Mouse (Mus musculus): Measurements from ENCODE around the gene Olfr575. TPM values are rescaled to one million over a fixed set of nuclear protein-coding genes. Genes with fewer than 3 reads are reported as not detected.

The Olfr575 gene
- polyA plus RNA-seq (2015; fragmentation: Nextera tagmentation; extraction: Ambion mirVana), result not detected in 2 replicates

DNA sequence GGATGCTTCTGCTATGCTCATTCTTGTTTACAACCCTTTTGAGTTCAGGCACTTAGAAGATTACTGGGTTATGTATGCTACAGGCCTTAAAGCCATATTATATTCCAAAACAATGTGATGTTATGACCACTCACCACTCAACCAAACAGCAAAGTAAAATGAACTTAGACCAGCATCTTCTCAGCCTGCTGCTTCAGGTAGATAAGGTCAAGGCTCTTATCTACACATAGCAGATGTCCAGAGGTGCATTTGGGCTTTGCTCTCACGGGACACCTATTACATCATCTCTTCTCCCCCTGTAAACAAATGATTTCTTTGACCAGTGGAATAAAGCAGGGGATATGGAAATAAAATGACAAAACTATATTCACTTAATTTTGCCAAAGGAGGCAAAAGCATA, at the start of gene Olfr575:
Gene Olfr575 (minus strand): TSS at position 183 of the 400 bp plus-strand sequence.
- Histone ChIP-seq H3K36me3 (ENCODE audit: control insufficient read depth, insufficient read depth, low read length) (no peaks in the 10 kb centered on the region), H3K4me1 (replicated peaks; ENCODE audit: control insufficient read depth, insufficient read depth, low read length) (no peaks in the 10 kb centered on the region), H3K9me3 (ENCODE audit: control insufficient read depth, low read length) (no peaks in the 10 kb centered on the region), H3K4me2 (ENCODE audit: low read depth, low read length) (no peak within 1 kb of the TSS), H3K27ac (ENCODE audit: low read length) (no peak within 1 kb of the TSS), H3K4me3 (ENCODE audit: low read length) (no peak within 1 kb of the TSS), H3K9ac (ENCODE audit: low read length) (no peak within 1 kb of the TSS), H3K27me3 (ENCODE audit: control insufficient read depth, insufficient read depth, low read depth, low read length) (no peaks in the 10 kb centered on the region)
- no peak for ATAC-seq (ENCODE audit: low read depth)
- WGBS, result 27% methylated on average over 1 of the region's 1 CpGs

DNA sequence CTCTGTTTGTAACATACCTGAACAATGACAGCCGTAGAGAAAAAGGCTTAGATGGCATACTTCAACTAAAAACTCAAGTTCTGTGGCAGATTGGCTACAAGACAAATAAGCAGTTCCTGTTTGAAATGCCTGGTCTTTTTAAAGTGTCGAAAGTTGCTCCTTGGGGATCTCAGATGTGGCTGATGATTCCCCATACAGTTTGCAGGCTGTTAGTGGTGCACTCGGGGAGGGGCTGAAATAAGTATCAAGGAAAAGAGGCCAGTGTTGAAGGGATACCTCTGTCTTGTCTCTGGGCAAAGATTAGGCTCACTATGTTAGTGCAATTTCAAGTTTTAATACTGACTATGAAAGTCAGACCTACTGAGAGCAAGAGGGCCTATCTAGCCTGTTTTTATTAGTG, 30.6 kb upstream of the Olfr575 start, which contains the start of gene Olfr578:
Gene Olfr578 (minus strand): TSS at position 101 of the 400 bp plus-strand sequence.
- H3K9ac ChIP-seq (ENCODE audit: low read length), result no peak within 1 kb of the TSS
- ATAC-seq (ENCODE audit: low read depth), result no peak
- no peaks in the 10 kb centered on the region for H3K36me3 ChIP-seq (ENCODE audit: control insufficient read depth, insufficient read depth, low read length)
- H3K4me2 ChIP-seq (ENCODE audit: low read depth, low read length), result no peak within 1 kb of the TSS
- H3K4me1 ChIP-seq (replicated peaks; ENCODE audit: control insufficient read depth, insufficient read depth, low read length), result no peaks in the 10 kb centered on the region
- H3K27me3 ChIP-seq (ENCODE audit: control insufficient read depth, insufficient read depth, low read depth, low read length), result no peaks in the 10 kb centered on the region
- no peaks in the 10 kb centered on the region for H3K9me3 ChIP-seq (ENCODE audit: control insufficient read depth, low read length)
- H3K27ac ChIP-seq (ENCODE audit: low read length), result no peak within 1 kb of the TSS
- no peak within 1 kb of the TSS for H3K4me3 ChIP-seq (ENCODE audit: low read length)
- WGBS, result 48% methylated on average over 3 of the region's 3 CpGs

- 67% methylated on average over 2 of the region's 2 CpGs for WGBS
- Histone ChIP-seq H3K4me1 (replicated peaks; ENCODE audit: control insufficient read depth, insufficient read depth, low read length) (no peaks in the 10 kb centered on the region), H3K27me3 (ENCODE audit: control insufficient read depth, insufficient read depth, low read depth, low read length) (no peaks in the 10 kb centered on the region), H3K36me3 (ENCODE audit: control insufficient read depth, insufficient read depth, low read length) (no peaks in the 10 kb centered on the region), H3K4me3 (ENCODE audit: low read length) (no peak within 1 kb of the TSS), H3K9ac (ENCODE audit: low read length) (no peak within 1 kb of the TSS), H3K4me2 (ENCODE audit: low read depth, low read length) (no peak within 1 kb of the TSS), H3K9me3 (ENCODE audit: control insufficient read depth, low read length) (no peaks in the 10 kb centered on the region), H3K27ac (ENCODE audit: low read length) (no peak within 1 kb of the TSS)
- no peak for ATAC-seq (ENCODE audit: low read depth)
Observed at GRCm38 (mm10) chr7:102975843-102976242, 17.3 kb upstream of the Olfr575 start, which contains the start of gene Olfr577. Olfr577 (minus strand) TSS chr7:102975943.

DNA sequence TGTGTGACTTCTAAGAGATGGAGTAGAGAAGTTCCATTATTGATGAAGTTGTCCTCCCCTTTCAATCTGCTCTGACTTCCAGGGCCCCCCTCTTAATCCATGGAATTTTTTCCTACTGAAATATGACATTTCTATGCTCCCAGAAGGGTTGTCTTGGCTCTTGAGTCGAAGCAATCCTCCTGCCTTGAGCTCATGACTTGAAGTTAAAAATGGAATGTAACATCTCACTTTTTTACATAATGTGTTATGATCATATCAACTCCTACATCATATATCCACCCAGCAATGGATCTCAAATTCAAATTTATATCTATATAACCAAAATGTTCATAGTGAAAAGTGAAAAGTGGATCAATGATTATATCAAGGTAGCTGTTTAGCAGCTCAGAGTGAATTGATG, 15.8 kb upstream of the Olfr575 start:
- H3K4me1 ChIP-seq (replicated peaks; ENCODE audit: control insufficient read depth, insufficient read depth, low read length), result no peaks in the 10 kb centered on the region
- H3K27me3 ChIP-seq (ENCODE audit: control insufficient read depth, insufficient read depth, low read depth, low read length), result no peaks in the 10 kb centered on the region
- no peak for ATAC-seq (ENCODE audit: low read depth)
- H3K36me3 ChIP-seq (ENCODE audit: control insufficient read depth, insufficient read depth, low read length), result no peaks in the 10 kb centered on the region
- H3K27ac ChIP-seq (ENCODE audit: low read length), result no peak overlapping the region
- H3K4me3 ChIP-seq (ENCODE audit: low read length), result no peak overlapping the region
- no peak overlapping the region for H3K4me2 ChIP-seq (ENCODE audit: low read depth, low read length)
- H3K9ac ChIP-seq (ENCODE audit: low read length), result no peak overlapping the region
- no peaks in the 10 kb centered on the region for H3K9me3 ChIP-seq (ENCODE audit: control insufficient read depth, low read length)
- 45% methylated on average over 1 of the region's 1 CpGs for WGBS

GRCm38 (mm10) chr7:102962360-102962759, 3.8 kb upstream of the Olfr575 start, which contains the start of gene Olfr576:
Olfr576 (plus strand) TSS chr7:102962660.
- Histone ChIP-seq H3K27ac (ENCODE audit: low read length) (no peak within 1 kb of the TSS), H3K4me2 (ENCODE audit: low read depth, low read length) (no peak within 1 kb of the TSS), H3K36me3 (ENCODE audit: control insufficient read depth, insufficient read depth, low read length) (no peaks in the 10 kb centered on the region), H3K4me1 (replicated peaks; ENCODE audit: control insufficient read depth, insufficient read depth, low read length) (0 out of 2 replicates have a peak, but pooled peaks cover 1% of the 10 kb centered on the region), H3K9ac (ENCODE audit: low read length) (no peak within 1 kb of the TSS), H3K27me3 (ENCODE audit: control insufficient read depth, insufficient read depth, low read depth, low read length) (no peaks in the 10 kb centered on the region), H3K9me3 (ENCODE audit: control insufficient read depth, low read length) (no peaks in the 10 kb centered on the region), H3K4me3 (ENCODE audit: low read length) (no peak within 1 kb of the TSS)
- WGBS, result 10% methylated on average over 2 of the region's 2 CpGs
- no peak for ATAC-seq (ENCODE audit: low read depth)

GRCm38 (mm10) chr7:102958137-102958536, 438 bp downstream of the Olfr575 start:
- H3K27ac ChIP-seq (ENCODE audit: low read length), result no peak overlapping the region
- 49% methylated on average over 3 of the region's 3 CpGs for WGBS
- no peaks in the 10 kb centered on the region for H3K36me3 ChIP-seq (ENCODE audit: control insufficient read depth, insufficient read depth, low read length)
- no peak for ATAC-seq (ENCODE audit: low read depth)
- no peak overlapping the region for H3K4me3 ChIP-seq (ENCODE audit: low read length)
- H3K9ac ChIP-seq (ENCODE audit: low read length), result no peak overlapping the region
- no peaks in the 10 kb centered on the region for H3K27me3 ChIP-seq (ENCODE audit: control insufficient read depth, insufficient read depth, low read depth, low read length)
- H3K4me2 ChIP-seq (ENCODE audit: low read depth, low read length), result no peak overlapping the region
- H3K9me3 ChIP-seq (ENCODE audit: control insufficient read depth, low read length), result no peaks in the 10 kb centered on the region
- no peaks in the 10 kb centered on the region for H3K4me1 ChIP-seq (replicated peaks; ENCODE audit: control insufficient read depth, insufficient read depth, low read length)

DNA sequence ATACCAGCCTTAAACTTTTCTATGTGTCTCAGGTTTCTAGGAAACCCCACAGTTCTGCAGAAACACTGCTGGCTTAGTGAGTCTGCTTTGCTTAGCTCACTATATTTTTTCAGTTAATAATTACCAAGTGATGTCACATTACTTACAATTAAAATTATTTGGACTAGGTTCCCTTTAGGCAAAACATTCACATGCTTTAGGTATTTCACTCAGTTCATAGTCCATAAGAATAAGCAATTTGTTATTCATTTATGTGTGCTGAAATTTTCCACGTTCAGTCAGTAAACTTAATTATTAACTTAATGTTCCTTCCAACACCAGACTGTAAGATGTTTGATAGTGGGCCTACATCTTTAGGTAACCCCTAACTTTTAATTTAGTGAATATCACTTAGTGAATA, 7.8 kb downstream of the Olfr575 start:
- no peak for ATAC-seq (ENCODE audit: low read depth)
- Histone ChIP-seq H3K27ac (ENCODE audit: low read length) (no peak overlapping the region), H3K4me1 (replicated peaks; ENCODE audit: control insufficient read depth, insufficient read depth, low read length) (no peaks in the 10 kb centered on the region), H3K27me3 (ENCODE audit: control insufficient read depth, insufficient read depth, low read depth, low read length) (no peaks in the 10 kb centered on the region), H3K4me2 (ENCODE audit: low read depth, low read length) (no peak overlapping the region), H3K4me3 (ENCODE audit: low read length) (no peak overlapping the region), H3K36me3 (ENCODE audit: control insufficient read depth, insufficient read depth, low read length) (no peaks in the 10 kb centered on the region), H3K9me3 (ENCODE audit: control insufficient read depth, low read length) (no peaks in the 10 kb centered on the region), H3K9ac (ENCODE audit: low read length) (no peak overlapping the region)
- 43% methylated on average over 1 of the region's 1 CpGs for WGBS

DNA sequence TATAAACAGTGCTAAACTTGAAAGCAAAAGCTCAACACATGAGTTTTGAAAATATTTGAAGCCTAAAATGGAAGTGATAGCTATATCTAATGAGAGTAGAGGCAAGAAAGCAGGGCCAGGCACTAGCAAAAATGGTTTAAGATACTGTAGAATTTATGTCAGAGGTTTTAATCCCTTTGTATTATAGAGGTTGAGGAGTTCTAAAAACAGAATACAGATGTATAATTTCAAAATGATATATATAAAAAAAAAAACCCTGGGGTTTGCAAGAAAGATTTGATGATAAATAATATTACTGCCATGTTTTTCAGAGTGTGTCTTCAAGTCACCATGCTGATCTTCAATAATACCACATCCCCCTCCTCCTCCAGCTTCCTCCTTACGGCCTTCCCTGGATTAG, 10.4 kb downstream of the Olfr575 start, which contains the start of gene Olfr574:
Gene Olfr574 (plus strand): TSS at position 301 of the 400 bp plus-strand sequence.
- ATAC-seq (ENCODE audit: low read depth), result no peak
- no peak within 1 kb of the TSS for H3K9ac ChIP-seq (ENCODE audit: low read length)
- H3K27ac ChIP-seq (ENCODE audit: low read length), result no peak within 1 kb of the TSS
- H3K27me3 ChIP-seq (ENCODE audit: control insufficient read depth, insufficient read depth, low read depth, low read length), result no peaks in the 10 kb centered on the region
- H3K9me3 ChIP-seq (ENCODE audit: control insufficient read depth, low read length), result no peaks in the 10 kb centered on the region
- H3K36me3 ChIP-seq (ENCODE audit: control insufficient read depth, insufficient read depth, low read length), result no peaks in the 10 kb centered on the region
- no peak within 1 kb of the TSS for H3K4me3 ChIP-seq (ENCODE audit: low read length)
- no peak within 1 kb of the TSS for H3K4me2 ChIP-seq (ENCODE audit: low read depth, low read length)
- WGBS, result 100% methylated on average over 1 of the region's 1 CpGs
- H3K4me1 ChIP-seq (replicated peaks; ENCODE audit: control insufficient read depth, insufficient read depth, low read length), result no peaks in the 10 kb centered on the region

GRCm38 (mm10) chr7:102943417-102943816, 15.2 kb downstream of the Olfr575 start:
- Histone ChIP-seq H3K27ac (ENCODE audit: low read length) (no peak overlapping the region), H3K4me1 (replicated peaks; ENCODE audit: control insufficient read depth, insufficient read depth, low read length) (no peaks in the 10 kb centered on the region), H3K4me3 (ENCODE audit: low read length) (no peak overlapping the region), H3K9ac (ENCODE audit: low read length) (no peak overlapping the region), H3K27me3 (ENCODE audit: control insufficient read depth, insufficient read depth, low read depth, low read length) (no peaks in the 10 kb centered on the region), H3K4me2 (ENCODE audit: low read depth, low read length) (no peak overlapping the region), H3K36me3 (ENCODE audit: control insufficient read depth, insufficient read depth, low read length) (no peaks in the 10 kb centered on the region), H3K9me3 (ENCODE audit: control insufficient read depth, low read length) (no peaks in the 10 kb centered on the region)
- 85% methylated on average over 1 of the region's 1 CpGs for WGBS
- ATAC-seq (ENCODE audit: low read depth), result no peak

DNA sequence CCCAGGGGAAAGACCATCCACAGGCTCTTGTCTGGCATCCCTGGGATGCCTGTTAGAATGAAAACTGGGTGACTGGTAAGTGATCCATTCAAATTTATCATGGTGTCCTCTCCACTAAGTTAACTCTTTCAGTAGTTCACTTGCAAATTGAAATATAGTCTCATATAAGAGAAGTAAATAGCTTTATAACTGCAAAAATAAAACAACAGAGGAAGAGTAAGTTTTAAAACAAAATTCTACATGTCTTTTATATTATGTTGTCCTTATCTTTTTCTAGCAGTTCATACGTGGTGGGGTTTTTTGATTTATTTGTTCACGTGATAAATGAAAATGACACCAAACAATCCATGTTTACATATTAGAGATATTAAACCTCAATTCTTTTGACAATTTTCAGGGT, 16.1 kb downstream of the Olfr575 start, which contains the start of gene Olfr573-ps1:
Gene Olfr573-ps1 (minus strand): TSS at position 101 of the 400 bp plus-strand sequence.
- Histone ChIP-seq H3K4me1 (replicated peaks; ENCODE audit: control insufficient read depth, insufficient read depth, low read length) (no peaks in the 10 kb centered on the region), H3K4me2 (ENCODE audit: low read depth, low read length) (no peak within 1 kb of the TSS), H3K36me3 (ENCODE audit: control insufficient read depth, insufficient read depth, low read length) (no peaks in the 10 kb centered on the region), H3K9me3 (ENCODE audit: control insufficient read depth, low read length) (no peaks in the 10 kb centered on the region), H3K27ac (ENCODE audit: low read length) (no peak within 1 kb of the TSS), H3K4me3 (ENCODE audit: low read length) (no peak within 1 kb of the TSS), H3K9ac (ENCODE audit: low read length) (no peak within 1 kb of the TSS), H3K27me3 (ENCODE audit: control insufficient read depth, insufficient read depth, low read depth, low read length) (no peaks in the 10 kb centered on the region)
- 74% methylated on average over 2 of the region's 2 CpGs for WGBS
- no peak for ATAC-seq (ENCODE audit: low read depth)

Data from lung, embryonic 16.5 days (tissue).